Mouse (Mus musculus): ENCODE data around the gene Tekt2. TPM values are rescaled to one million over a fixed set of nuclear protein-coding genes. Genes with fewer than 3 reads are reported as not detected.

Gene Tekt2
- 3.3 and 4.0 TPM in 2 replicates for polyA plus RNA-seq (2016; fragmentation: Nextera tagmentation; extraction: Ambion mirVana)

- H3K36me3 ChIP-seq = no peaks in the 10 kb centered on the region
- WGBS = 12% methylated on average over 23 of the region's 23 CpGs
- H3K9ac ChIP-seq = no peak within 1 kb of the TSS
Measured at GRCm38 (mm10) chr4:126325281-126325861, at the start of gene Tekt2. TSS of gene Tekt2 (minus strand) at chr4:126325688.

GRCm38 (mm10) chr4:126371497-126371896 lies 46.0 kb upstream of the Tekt2 start:
- H3K4me2 ChIP-seq (replicated peaks) = no peak overlapping the region
- ATAC-seq (ENCODE audit: low FRiP score, low read depth) = no peak
- WGBS = 96% methylated on average over 9 of the region's 9 CpGs

More at GRCm38 (mm10) chr4:126325281-126325861, at the start of gene Tekt2:
- no peak within 1 kb of the TSS; the same call in 1 of the 2 replicates for H3K4me2 ChIP-seq (replicated peaks)
- no peak within 1 kb of the TSS for H3K4me3 ChIP-seq
- no peak for ATAC-seq (ENCODE audit: low FRiP score, low read depth)
- H3K9me3 ChIP-seq = no peaks in the 10 kb centered on the region
- peaks cover 23% of the 10 kb centered on the region for H3K27me3 ChIP-seq (replicated peaks)
- peaks cover 9% of the 10 kb centered on the region for H3K4me1 ChIP-seq
- H3K27ac ChIP-seq = no peak within 1 kb of the TSS

GRCm38 (mm10) chr4:126360069-126360468 lies 34.6 kb upstream of the Tekt2 start:
- H3K4me1 ChIP-seq = no peaks in the 10 kb centered on the region
- H3K27me3 ChIP-seq (replicated peaks) = no peaks in the 10 kb centered on the region
- WGBS = 92% methylated on average over 1 of the region's 1 CpGs
- no peak overlapping the region for H3K9ac ChIP-seq
- H3K36me3 ChIP-seq = peaks cover 39% of the 10 kb centered on the region
- H3K4me2 ChIP-seq (replicated peaks) = no peak overlapping the region
- no peak for ATAC-seq (ENCODE audit: low FRiP score, low read depth)
- no peak overlapping the region for H3K4me3 ChIP-seq
- no peak overlapping the region for H3K27ac ChIP-seq
- no peaks in the 10 kb centered on the region for H3K9me3 ChIP-seq

More at GRCm38 (mm10) chr4:126371497-126371896, 46.0 kb upstream of the Tekt2 start:
- Histone ChIP-seq H3K27me3 (replicated peaks) (no peaks in the 10 kb centered on the region), H3K4me1 (no peaks in the 10 kb centered on the region), H3K9me3 (no peaks in the 10 kb centered on the region), H3K4me3 (no peak overlapping the region), H3K36me3 (peaks cover 24% of the 10 kb centered on the region), H3K27ac (no peak overlapping the region), H3K9ac (no peak overlapping the region)

- 77% methylated on average over 4 of the region's 4 CpGs for WGBS
- ATAC-seq (ENCODE audit: low FRiP score, low read depth) = no peak
Measured at GRCm38 (mm10) chr4:126343451-126343850, 18.0 kb upstream of the Tekt2 start.

GRCm38 (mm10) chr4:126339461-126339860 lies 14.0 kb upstream of the Tekt2 start:
- WGBS = 50% methylated on average over 4 of the region's 4 CpGs
- H3K4me3 ChIP-seq = no peak overlapping the region
- no peak overlapping the region for H3K4me2 ChIP-seq (replicated peaks)
- H3K27ac ChIP-seq = no peak overlapping the region
- no peak for ATAC-seq (ENCODE audit: low FRiP score, low read depth)
- H3K9me3 ChIP-seq = no peaks in the 10 kb centered on the region
- H3K9ac ChIP-seq = no peak overlapping the region
- peaks cover 5% of the 10 kb centered on the region; the same call in 1 of the 2 replicates for H3K36me3 ChIP-seq
- H3K4me1 ChIP-seq = no peaks in the 10 kb centered on the region
- H3K27me3 ChIP-seq (replicated peaks) = no peaks in the 10 kb centered on the region

More at GRCm38 (mm10) chr4:126343451-126343850, 18.0 kb upstream of the Tekt2 start:
- Histone ChIP-seq H3K9me3 (no peaks in the 10 kb centered on the region), H3K4me2 (replicated peaks) (no peak overlapping the region), H3K36me3 (peaks cover 22% of the 10 kb centered on the region), H3K4me3 (no peak overlapping the region), H3K9ac (no peak overlapping the region), H3K4me1 (no peaks in the 10 kb centered on the region), H3K27ac (no peak overlapping the region), H3K27me3 (replicated peaks) (no peaks in the 10 kb centered on the region)

GRCm38 (mm10) chr4:126332358-126332757 lies 6.9 kb upstream of the Tekt2 start:
- Histone ChIP-seq H3K4me3 (no peak overlapping the region), H3K9ac (no peak overlapping the region), H3K36me3 (no peaks in the 10 kb centered on the region), H3K9me3 (no peaks in the 10 kb centered on the region), H3K4me1 (no peaks in the 10 kb centered on the region), H3K4me2 (replicated peaks) (no peak overlapping the region), H3K27ac (no peak overlapping the region), H3K27me3 (replicated peaks) (no peaks in the 10 kb centered on the region)
- 52% methylated on average over 3 of the region's 3 CpGs for WGBS
- ATAC-seq (ENCODE audit: low FRiP score, low read depth) = no peak

- H3K27ac ChIP-seq = no peak overlapping the region
- 70% methylated on average over 1 of the region's 1 CpGs for WGBS
- no peak overlapping the region for H3K4me2 ChIP-seq (replicated peaks)
- H3K36me3 ChIP-seq = no peaks in the 10 kb centered on the region
- no peak overlapping the region for H3K4me3 ChIP-seq
- no peaks in the 10 kb centered on the region for H3K27me3 ChIP-seq (replicated peaks)
- no peaks in the 10 kb centered on the region for H3K9me3 ChIP-seq
- H3K4me1 ChIP-seq = no peaks in the 10 kb centered on the region
- ATAC-seq (ENCODE audit: low FRiP score, low read depth) = no peak
- no peak overlapping the region for H3K9ac ChIP-seq
Measured at GRCm38 (mm10) chr4:126331751-126332150, 6.3 kb upstream of the Tekt2 start.

- 98% methylated on average over 4 of the region's 4 CpGs for WGBS
- H3K27me3 ChIP-seq (replicated peaks) = peaks cover 7% of the 10 kb centered on the region
- no peak for ATAC-seq (ENCODE audit: low FRiP score, low read depth)
- no peaks in the 10 kb centered on the region for H3K9me3 ChIP-seq
- no peaks in the 10 kb centered on the region for H3K36me3 ChIP-seq
- H3K27ac ChIP-seq = no peak overlapping the region
- no peaks in the 10 kb centered on the region for H3K4me1 ChIP-seq
- no peak overlapping the region for H3K9ac ChIP-seq
- no peak overlapping the region for H3K4me3 ChIP-seq
- H3K4me2 ChIP-seq (replicated peaks) = no peak overlapping the region
Measured at GRCm38 (mm10) chr4:126330295-126330694, 4.8 kb upstream of the Tekt2 start.

- ATAC-seq (ENCODE audit: low FRiP score, low read depth) = no peak
- Histone ChIP-seq H3K4me2 (replicated peaks) (no peak overlapping the region), H3K27me3 (replicated peaks) (peaks cover 23% of the 10 kb centered on the region), H3K9ac (no peak overlapping the region), H3K9me3 (no peaks in the 10 kb centered on the region), H3K27ac (no peak overlapping the region), H3K4me3 (no peak overlapping the region), H3K4me1 (peaks cover 2% of the 10 kb centered on the region; the same call in 1 of the 2 replicates), H3K36me3 (no peaks in the 10 kb centered on the region)
- 26% methylated on average over 6 of the region's 6 CpGs for WGBS
Measured at GRCm38 (mm10) chr4:126326036-126326435, 548 bp upstream of the Tekt2 start.

- H3K4me2 ChIP-seq (replicated peaks) = no peak overlapping the region
- H3K27me3 ChIP-seq (replicated peaks) = peaks cover 23% of the 10 kb centered on the region
- H3K4me1 ChIP-seq = peaks cover 11% of the 10 kb centered on the region
- ATAC-seq (ENCODE audit: low FRiP score, low read depth) = no peak
- H3K4me3 ChIP-seq = no peak overlapping the region
- no peak overlapping the region for H3K9ac ChIP-seq
- no peaks in the 10 kb centered on the region for H3K9me3 ChIP-seq
- WGBS = 28% methylated on average over 13 of the region's 13 CpGs
- H3K36me3 ChIP-seq = 0 out of 2 replicates have a peak, but pooled peaks cover under 1% of the 10 kb centered on the region
- no peak overlapping the region for H3K27ac ChIP-seq
Measured at GRCm38 (mm10) chr4:126324861-126325260, 627 bp downstream of the Tekt2 start.

GRCm38 (mm10) chr4:126322646-126323045 lies 2.8 kb downstream of the Tekt2 start:
- Histone ChIP-seq H3K9me3 (no peaks in the 10 kb centered on the region), H3K4me1 (peaks cover 11% of the 10 kb centered on the region), H3K9ac (no peak overlapping the region), H3K4me2 (replicated peaks) (no peak overlapping the region), H3K36me3 (peaks cover 13% of the 10 kb centered on the region), H3K27ac (no peak overlapping the region), H3K4me3 (no peak overlapping the region), H3K27me3 (replicated peaks) (peaks cover 23% of the 10 kb centered on the region)
- ATAC-seq (ENCODE audit: low FRiP score, low read depth) = no peak
- 94% methylated on average over 13 of the region's 13 CpGs for WGBS

GRCm38 (mm10) chr4:126321854-126322511 lies 3.5 kb downstream of the Tekt2 start:
- ATAC-seq (ENCODE audit: low FRiP score, low read depth) = peak; percentile 55
- peaks cover 11% of the 10 kb centered on the region for H3K4me1 ChIP-seq
- H3K4me2 ChIP-seq (replicated peaks) = peak overlapping the region; percentile 93
- no peak overlapping the region for H3K27ac ChIP-seq
- peaks cover 23% of the 10 kb centered on the region for H3K27me3 ChIP-seq (replicated peaks)
- 54% methylated on average over 28 of the region's 28 CpGs for WGBS
- no peak overlapping the region for H3K9ac ChIP-seq
- H3K36me3 ChIP-seq = peaks cover 19% of the 10 kb centered on the region
- peak overlapping the region; percentile 81 for H3K4me3 ChIP-seq
- no peaks in the 10 kb centered on the region for H3K9me3 ChIP-seq

Measured in neural tube, embryonic 12.5 days (tissue).